Mouse (Mus musculus): ENCODE measurements around the gene Arhgap35. TPM values are rescaled to one million over a fixed set of nuclear protein-coding genes. Genes with fewer than 3 reads are reported as not detected.
"Not testable (repeated sequence)": the region's sequence is repeated elsewhere in the genome, so short reads cannot be mapped to it uniquely, and the experiment has no call there.

Gene Arhgap35
- polyA plus RNA-seq, 1 experiment from 2014 or later = 4.0 TPM

- DNase-seq (ENCODE audit: low spot score) = not testable (repeated sequence)
Observed at GRCm38 (mm10) chr7:16606808-16607207, 8.0 kb downstream of the Arhgap35 start.

- no peak for DNase-seq (ENCODE audit: low spot score)
Observed at GRCm38 (mm10) chr7:16604141-16604540, 10.7 kb downstream of the Arhgap35 start.

- DNase-seq (ENCODE audit: low spot score) = no peak
Observed at GRCm38 (mm10) chr7:16601683-16602102, 13.1 kb downstream of the Arhgap35 start.

- no peak for DNase-seq (ENCODE audit: low spot score)
Observed at GRCm38 (mm10) chr7:16599006-16599405, 15.8 kb downstream of the Arhgap35 start.

DNA sequence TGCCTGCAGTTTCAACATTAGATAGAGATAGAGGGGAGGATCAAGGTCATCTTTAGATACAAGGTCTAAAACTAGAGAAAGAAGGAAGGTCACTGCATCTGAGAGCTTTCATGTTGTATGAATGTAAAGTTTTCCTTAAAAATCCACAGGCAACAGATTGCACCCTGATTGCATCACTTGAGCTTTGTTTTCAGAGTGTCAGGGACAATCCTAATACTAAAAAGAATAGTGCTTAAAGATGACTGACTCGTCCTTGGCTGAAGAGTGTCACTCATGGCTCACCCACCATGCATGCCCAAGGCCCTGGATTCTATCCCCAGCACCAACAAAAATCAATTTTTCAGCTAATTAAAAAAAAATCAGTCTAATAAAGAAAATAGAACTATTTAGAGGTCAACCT lies 23.5 kb downstream of the Arhgap35 start:
- no peak for DNase-seq (ENCODE audit: low spot score)

GRCm38 (mm10) chr7:16587649-16588048 lies 27.1 kb downstream of the Arhgap35 start:
- no peak for DNase-seq (ENCODE audit: low spot score)

GRCm38 (mm10) chr7:16584384-16584783 lies 30.4 kb downstream of the Arhgap35 start:
- DNase-seq (ENCODE audit: low spot score) = no peak

- DNase-seq (ENCODE audit: low spot score) = no peak
Observed at GRCm38 (mm10) chr7:16583775-16584174, 31.0 kb downstream of the Arhgap35 start.

GRCm38 (mm10) chr7:16582299-16582698 lies 32.5 kb downstream of the Arhgap35 start:
- DNase-seq (ENCODE audit: low spot score) = no peak

DNA sequence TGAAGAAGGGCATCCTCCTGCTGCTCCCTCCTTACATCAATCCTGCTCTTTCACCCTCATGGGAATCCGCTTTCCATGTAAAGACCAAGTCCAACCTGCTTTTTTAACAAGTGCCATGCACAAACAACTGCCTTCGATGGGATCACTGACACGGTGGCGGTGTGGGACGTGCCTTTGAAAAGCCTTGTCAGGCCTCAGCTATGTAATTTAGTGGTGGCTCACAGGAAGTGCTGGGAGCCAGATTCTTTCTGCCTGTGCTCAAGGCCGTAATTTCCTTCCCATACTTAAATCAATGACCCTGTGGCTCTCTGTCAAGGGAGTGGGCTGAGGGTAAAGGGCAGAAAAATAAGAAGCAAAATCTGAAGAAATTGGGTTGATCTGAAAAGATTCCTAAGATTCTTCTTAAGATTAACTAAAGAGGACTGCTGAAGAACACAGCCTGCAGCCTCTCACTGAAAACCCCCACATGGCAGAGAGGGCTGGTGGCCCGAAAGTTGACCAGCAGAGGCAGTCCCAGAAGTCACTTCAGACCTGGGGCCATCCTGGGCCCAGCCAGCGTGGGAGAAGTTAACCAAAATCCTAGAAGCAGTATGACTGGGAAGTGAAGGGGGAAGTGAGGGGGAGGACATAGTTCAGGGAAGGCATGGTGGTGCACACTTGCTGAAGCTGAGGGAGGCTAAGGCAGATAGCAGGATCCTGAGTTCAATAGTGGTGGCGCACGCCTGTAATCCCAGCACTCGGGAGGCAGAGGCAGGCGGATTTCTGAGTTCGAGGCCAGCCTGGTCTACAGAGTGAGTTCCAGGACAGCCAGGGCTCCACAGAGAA lies 33.3 kb downstream of the Arhgap35 start:
- peak; percentile 14 for DNase-seq (ENCODE audit: low spot score)

DNA sequence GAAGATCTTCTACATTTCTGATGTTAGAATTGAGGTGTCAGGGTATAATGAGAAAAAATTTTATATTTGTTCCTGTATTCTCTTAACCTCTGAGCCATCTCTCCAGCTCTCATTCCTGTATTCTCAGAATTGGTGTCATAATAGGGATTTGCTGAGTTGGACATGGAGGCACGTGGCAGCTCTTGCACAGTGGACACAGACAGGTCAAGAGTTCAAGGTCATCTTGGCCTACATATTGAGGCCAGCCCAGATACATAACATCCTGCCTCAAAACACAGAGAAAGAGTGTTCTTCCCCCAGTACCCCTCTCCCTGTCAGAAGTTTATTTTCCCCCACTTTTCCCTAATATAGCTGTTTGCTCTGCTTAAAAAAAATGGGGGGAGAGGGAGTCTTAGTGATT lies 38.1 kb downstream of the Arhgap35 start:
- no peak for DNase-seq (ENCODE audit: low spot score)

- no peak for DNase-seq (ENCODE audit: low spot score)
Observed at GRCm38 (mm10) chr7:16571191-16571590, 43.6 kb downstream of the Arhgap35 start.

DNA sequence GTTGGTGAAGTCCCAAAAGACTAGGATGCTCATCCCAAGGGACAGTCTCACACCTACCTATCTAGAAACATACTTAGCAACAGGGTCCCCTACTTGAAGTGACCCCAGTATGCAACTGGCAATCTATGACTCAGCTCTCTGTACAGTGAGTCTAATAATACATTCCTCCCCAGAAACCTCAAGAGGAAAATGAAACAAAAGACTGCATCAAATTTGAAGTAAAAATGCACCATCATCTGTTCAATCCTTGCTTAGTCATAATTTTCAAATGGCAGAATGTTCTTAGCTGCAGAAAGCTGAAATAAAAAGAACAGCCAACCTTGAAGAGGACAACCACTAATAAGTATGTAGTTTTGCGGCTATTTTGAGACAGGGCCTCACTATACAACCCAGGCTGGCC lies 44.1 kb downstream of the Arhgap35 start:
- DNase-seq (ENCODE audit: low spot score) = no peak

DNA sequence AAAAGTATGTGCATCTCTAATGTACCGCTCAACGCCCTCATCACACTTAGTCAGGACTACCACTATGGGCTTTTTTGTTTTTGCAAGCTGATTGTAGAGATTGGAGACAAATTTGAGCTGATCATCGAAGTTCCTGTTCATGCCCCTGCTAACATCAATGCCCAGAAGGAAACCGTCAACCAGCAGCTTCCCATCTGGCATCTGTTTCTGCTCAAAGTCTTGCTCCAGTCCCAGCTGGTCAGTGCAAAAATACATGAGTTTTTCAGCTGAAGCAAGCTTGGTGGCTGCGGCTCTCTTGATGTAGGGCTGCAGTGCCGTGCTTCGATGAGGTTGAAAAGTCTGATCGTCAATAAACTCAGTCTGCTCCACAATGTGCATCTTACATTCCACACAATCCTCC lies 50.3 kb downstream of the Arhgap35 start:
- DNase-seq (ENCODE audit: low spot score) = no peak

GRCm38 (mm10) chr7:16557783-16558538 lies 56.8 kb downstream of the Arhgap35 start:
- peak; percentile 19 for DNase-seq (ENCODE audit: low spot score)

DNA sequence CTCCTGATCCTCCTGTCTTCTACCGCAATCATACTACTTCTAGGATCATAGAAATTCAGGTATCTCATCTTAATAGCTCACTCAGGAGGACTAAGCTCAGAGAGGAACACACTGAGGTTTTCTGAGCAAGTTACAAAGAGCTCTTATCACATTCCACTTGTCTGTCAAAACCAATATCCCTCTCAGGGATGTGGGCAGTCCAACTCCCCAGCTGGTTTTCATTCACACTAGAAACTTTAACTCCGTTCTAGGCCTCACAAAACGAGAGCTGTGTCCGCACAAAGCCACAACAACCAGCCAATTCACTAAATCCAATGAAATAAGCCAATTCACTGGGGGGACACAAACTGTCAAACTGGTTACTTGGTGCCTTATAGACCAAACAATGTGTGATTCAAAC lies 57.5 kb downstream of the Arhgap35 start:
- DNase-seq (ENCODE audit: low spot score) = no peak

GRCm38 (mm10) chr7:16554215-16554614 lies 60.6 kb downstream of the Arhgap35 start:
- no peak for DNase-seq (ENCODE audit: low spot score)

DNA sequence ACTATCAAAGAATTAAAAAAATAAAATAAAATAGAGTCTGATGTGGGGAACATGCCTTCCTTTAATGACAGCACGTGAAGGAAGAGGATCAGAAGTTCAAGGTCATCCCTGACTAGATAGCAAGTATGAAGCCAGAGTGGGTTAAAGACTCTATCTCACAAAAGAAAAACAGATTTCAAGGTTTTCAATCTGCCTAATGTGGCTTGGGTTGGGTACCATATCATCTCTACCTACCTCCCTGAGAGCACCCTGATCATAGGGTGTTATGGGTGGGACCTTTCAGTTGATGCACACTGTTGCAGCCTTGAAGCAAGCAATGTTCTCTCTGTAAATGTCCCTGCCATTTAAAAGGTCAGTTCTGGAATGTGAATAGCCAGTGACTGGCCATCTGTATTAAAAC lies 63.2 kb downstream of the Arhgap35 start:
- no peak for DNase-seq (ENCODE audit: low spot score)

GRCm38 (mm10) chr7:16549299-16549698 lies 65.5 kb downstream of the Arhgap35 start:
- DNase-seq (ENCODE audit: low spot score) = no peak

GRCm38 (mm10) chr7:16544770-16545169 lies 70.0 kb downstream of the Arhgap35 start:
- DNase-seq (ENCODE audit: low spot score) = no peak

GRCm38 (mm10) chr7:16537220-16537903 lies 77.4 kb downstream of the Arhgap35 start:
- DNase-seq (ENCODE audit: low spot score) = no peak

DNA sequence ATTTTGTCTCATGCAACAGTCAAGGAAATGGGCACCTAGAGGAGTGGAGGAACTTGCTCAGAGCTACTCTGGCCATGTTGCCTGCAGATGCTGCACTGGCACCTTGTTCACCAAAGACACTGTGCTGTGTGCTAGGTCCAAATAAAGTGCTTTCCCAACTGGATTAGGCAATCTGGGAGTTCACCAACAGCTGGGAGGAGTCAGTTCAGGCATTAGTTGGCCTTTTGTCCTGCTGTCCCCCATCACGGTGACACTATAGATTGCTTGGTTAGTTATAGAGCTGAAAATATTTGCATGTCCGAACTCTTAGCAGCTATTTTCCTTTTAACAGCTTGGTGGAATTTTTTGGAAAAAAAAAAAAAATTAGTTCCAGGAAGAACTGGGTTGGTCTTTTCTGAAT lies 88.8 kb downstream of the Arhgap35 start:
- no peak for DNase-seq (ENCODE audit: low spot score)

All from thymus, postnatal 0 days (tissue).